Mouse (Mus musculus) heart, adult 2 months (tissue): ENCODE measurements around the gene Car15.

Experiments
- CTCF ChIP-seq: fragments of 200-600 bp; IDR thresholded peaks from 2 replicates; pipeline ENCODE4 v1.8.1; 2022; ENCODE audit warnings: antibody characterized with exemption, mild to moderate bottlenecking, moderate library complexity
- EP300 ChIP-seq: fragments of 200-500 bp; IDR thresholded peaks from 2 replicates; pipeline ENCODE4 v1.6.1; 2011; ENCODE audit warnings: low read depth, low read length, control low read depth; ENCODE audit not compliant: insufficient read depth
- POLR2A ChIP-seq: fragments of 200-500 bp; IDR thresholded peaks from 2 replicates; pipeline ENCODE4 v1.6.1; 2011; ENCODE audit warnings: mild to moderate bottlenecking, low read depth, low read length, control low read depth; ENCODE audit not compliant: insufficient read depth

- TF ChIP-seq CTCF (no peak), POLR2A (no peak), EP300 (no peak)
Observed at GRCm38 (mm10) chr16:17875174-17875573, 37.0 kb upstream of the Car15 start.
